Mouse (Mus musculus): ENCODE results near the gene Rreb1. TPM values are rescaled to one million over a fixed set of nuclear protein-coding genes. Genes with fewer than 3 reads are reported as not detected.

Gene Rreb1
- total and polyA plus RNA-seq, 3 experiments, result 8.1 to 34.0 TPM; not detected in 1

DNA sequence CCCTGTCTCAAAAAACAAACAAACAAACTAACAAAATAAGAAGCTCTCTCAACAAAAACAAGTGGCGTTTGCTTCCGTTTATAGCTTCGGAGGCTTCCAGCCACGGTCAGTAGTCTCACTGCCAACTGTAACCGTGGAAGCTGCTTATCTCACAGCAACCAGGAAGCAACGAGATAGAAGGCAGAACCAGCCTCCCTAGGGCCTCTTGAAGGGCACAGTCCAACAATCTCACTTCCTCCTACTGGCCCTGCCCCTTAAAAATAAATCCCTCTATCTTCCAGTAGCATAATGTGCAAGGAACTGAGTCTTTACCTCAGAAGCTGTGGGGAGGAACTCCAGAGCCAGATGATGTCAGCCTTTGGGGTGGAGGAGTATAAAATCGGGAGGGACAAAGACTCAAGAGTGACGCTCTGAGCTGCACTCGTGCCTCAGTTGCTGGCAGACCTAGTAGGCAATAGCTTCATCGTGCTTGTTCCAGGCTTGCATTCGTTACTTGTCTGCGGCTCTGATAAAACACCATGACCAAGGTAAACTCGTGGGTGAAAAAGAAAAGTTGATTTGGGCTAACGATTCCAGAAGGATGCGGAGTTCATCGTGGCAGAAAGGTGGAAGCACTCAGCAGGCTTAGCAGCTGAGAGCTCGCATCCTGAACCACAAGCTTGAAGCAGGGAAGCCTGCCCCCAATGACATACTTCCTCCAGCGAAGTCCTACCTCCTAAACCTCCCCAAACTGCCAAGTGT lies 180.5 kb downstream of the Rreb1 start (continued):
- TF ChIP-seq KAT2A (conservative IDR thresholded peaks at IDR 0.05; ENCODE audit: low read depth, low read length), result peak; percentile 40
- TF ChIP-seq CHD2 (IDR thresholded peaks at IDR 0.05; ENCODE audit: low read length), result no peak; the same call in 1 of the 2 replicates
- no peak for TF ChIP-seq GABPA (IDR thresholded peaks at IDR 0.05; ENCODE audit: low read depth, low read length)
- no peak; the same call in 1 of the 2 replicates for TF ChIP-seq SMC3 (IDR thresholded peaks at IDR 0.05; ENCODE audit: low read depth, low read length)
- peak; percentile 74 to 84 for TF ChIP-seq POLR2A (IDR thresholded peaks at IDR 0.05; ENCODE audit: control insufficient read depth in 1 of 2, insufficient read depth in 1 of 2, low read depth in 1 of 2, low read length in 2 of 2, poor library complexity in 1 of 2)

DNA sequence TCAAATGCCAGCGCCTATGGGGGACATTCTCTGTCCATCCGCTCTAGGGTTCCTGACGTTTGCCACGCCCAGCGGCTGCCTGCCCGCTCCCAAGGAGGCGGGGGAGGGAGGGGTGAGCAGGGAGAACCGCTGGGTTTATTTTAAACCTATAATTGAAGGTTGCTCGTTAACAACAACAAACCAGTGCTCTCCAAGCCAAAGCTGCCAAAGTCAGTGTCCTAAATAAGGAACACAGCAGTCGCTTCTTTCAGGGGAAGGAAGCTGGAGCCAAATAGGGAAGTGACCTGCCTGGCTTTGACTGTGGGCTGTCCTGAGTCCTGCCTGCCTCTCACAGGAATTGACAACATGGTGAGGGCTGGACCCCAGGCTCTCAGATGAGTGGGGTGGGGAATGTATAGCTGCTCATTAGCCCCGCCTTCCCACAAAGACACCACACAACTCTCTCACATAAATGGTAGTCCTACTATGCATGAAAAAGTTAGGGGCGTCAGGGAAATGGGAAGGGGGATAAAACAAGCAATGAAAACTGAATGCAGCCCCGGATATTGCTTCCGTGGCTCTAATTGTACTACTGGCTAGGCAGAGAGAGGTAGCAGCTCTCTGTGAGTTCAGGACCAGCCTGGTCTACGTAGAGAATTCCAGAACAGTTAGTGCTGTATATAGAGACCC lies 181.2 kb downstream of the Rreb1 start:
- H3K4me1 ChIP-seq (ENCODE audit: control insufficient read depth in 1 of 2, insufficient read depth in 2 of 2, low read length in 2 of 2), result peaks cover 15 to 38% of the 10 kb centered on the region in 2 experiments; a peak in 3 of 4 replicates
- TF ChIP-seq MAZ (IDR thresholded peaks at IDR 0.05; ENCODE audit: low read depth, low read length) (peak; percentile 14; the same call in 1 of the 2 replicates), ELF1 (IDR thresholded peaks at IDR 0.05; ENCODE audit: low read depth, low read length) (peak; percentile 66; the same call in 1 of the 2 replicates), MEF2A (IDR thresholded peaks at IDR 0.05; ENCODE audit: extremely low read depth, insufficient replicate concordance, low read depth, low read length, poor library complexity, severe bottlenecking) (0 out of 2 replicates have a peak, but pooled peaks have one; percentile 58), EP300 (IDR thresholded peaks at IDR 0.05; ENCODE audit: low read depth in 1 of 2, low read length in 2 of 2) (peak in 1 of 2 experiments; percentile 46; a peak in 1 of 4 replicates), KAT2A (conservative IDR thresholded peaks at IDR 0.05; ENCODE audit: low read depth, low read length) (peak; percentile 33; the same call in 1 of the 2 replicates), TCF12 (IDR thresholded peaks at IDR 0.05; ENCODE audit: low read depth, low read length) (peak; percentile 42; the same call in 1 of the 2 replicates), MYC (IDR thresholded peaks at IDR 0.05; ENCODE audit: low read depth, low read length) (0 out of 2 replicates have a peak, but pooled peaks have one; percentile 23), ZKSCAN1 (IDR thresholded peaks at IDR 0.05; ENCODE audit: low read depth, low read length) (peak; percentile 92), NELFE (IDR thresholded peaks at IDR 0.05; ENCODE audit: low read depth, low read length) (peak; percentile 27; the same call in 1 of the 2 replicates), CHD1 (IDR thresholded peaks at IDR 0.05; ENCODE audit: low read depth, low read length) (0 out of 2 replicates have a peak, but pooled peaks have one; percentile 23), USF1 (IDR thresholded peaks at IDR 0.05; ENCODE audit: low read depth, low read length) (no peak), RCOR1 (IDR thresholded peaks at IDR 0.05; ENCODE audit: low read depth, low read length) (peak; percentile 58), MYB (IDR thresholded peaks at IDR 0.05; ENCODE audit: low read depth, low read length) (peak; percentile 51), TAL1 (IDR thresholded peaks at IDR 0.05; ENCODE audit: low read length) (no peak), ZNF384 (IDR thresholded peaks at IDR 0.05; ENCODE audit: low read depth, low read length) (no peak), ETS1 (IDR thresholded peaks at IDR 0.05; ENCODE audit: low read depth, low read length) (peak; percentile 68)

More for the DNA sequence above, 181.2 kb downstream of the Rreb1 start:
- Histone ChIP-seq H3K9ac (ENCODE audit: control insufficient read depth, low read depth, low read length, poor library complexity, severe bottlenecking) (peak overlapping the region; percentile 60), H3K27ac (ENCODE audit: control insufficient read depth, low read depth, low read length) (peak overlapping the region; percentile 98), H3K79me2 (ENCODE audit: control insufficient read depth, insufficient read depth, low read length, poor library complexity) (no peaks in the 10 kb centered on the region; the same call in 1 of the 2 replicates), H3K4me3 (ENCODE audit: control insufficient read depth in 1 of 2, insufficient read depth in 1 of 2, low read depth in 2 of 2, low read length in 2 of 2) (peak overlapping the region; percentile 49 to 56), H3K36me3 (ENCODE audit: control insufficient read depth in 1 of 2, insufficient read depth in 2 of 2, low read length in 2 of 2) (peaks cover 0 to 18% of the 10 kb centered on the region in 2 experiments; a peak in 2 of 4 replicates), H3K27me3 (ENCODE audit: control insufficient read depth in 1 of 2, insufficient read depth in 2 of 2, low read length in 2 of 2) (no peaks in the 10 kb centered on the region), H3K9me3 (replicated peaks; ENCODE audit: insufficient read depth, low read length) (no peaks in the 10 kb centered on the region)
- peak; percentile 90 for DNase-seq (ENCODE audit: low read depth, low spot score)
